Mouse (Mus musculus): Measurements from ENCODE around the gene Psma6.

DNA sequence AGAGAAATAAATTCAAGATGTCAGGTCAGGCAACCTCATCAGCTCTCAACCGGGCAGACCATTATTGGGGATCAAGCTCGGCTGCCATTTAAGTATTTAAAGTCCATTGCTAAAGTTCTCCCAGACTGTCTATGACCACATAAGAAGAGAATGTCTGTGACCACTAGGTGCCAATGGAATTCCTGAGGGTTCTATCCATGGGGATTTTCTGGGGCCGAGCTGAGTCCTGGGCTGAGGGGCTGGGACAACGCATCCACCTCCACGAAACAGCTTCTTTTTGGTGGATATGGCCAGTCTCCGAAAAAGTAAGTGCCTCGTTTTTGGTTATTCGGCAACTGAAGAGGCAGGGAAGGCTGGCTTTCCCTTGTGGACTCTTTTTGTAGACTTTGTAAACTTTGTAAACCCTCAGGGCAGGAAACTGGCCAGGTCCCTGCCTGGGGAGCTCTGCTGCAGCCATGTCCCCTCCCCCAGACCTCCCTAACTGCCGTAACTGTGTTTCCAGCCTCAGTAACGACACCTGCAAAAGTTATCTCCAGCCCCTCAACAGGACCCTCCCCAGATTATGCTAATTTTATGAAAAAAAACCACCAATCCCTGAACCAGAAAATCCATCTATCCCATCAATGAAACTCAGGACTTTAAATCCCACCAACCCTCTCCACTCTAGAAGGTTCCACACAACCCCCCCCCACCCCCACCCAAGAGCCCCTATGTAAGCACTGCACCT, at the start of gene Psma6:
- TF ChIP-seq POLR2A (IDR thresholded peaks at IDR 0.05; ENCODE audit: insufficient read depth, low read depth, low read length), result no peak
- TF ChIP-seq EP300 (IDR thresholded peaks at IDR 0.05; ENCODE audit: insufficient read depth, low read depth, low read length), result no peak
- no peak for TF ChIP-seq CTCF (IDR thresholded peaks at IDR 0.05)
